Mouse (Mus musculus) lung, adult 18-20 months (tissue): ENCODE data around the gene 1110065P20Rik.
A peak's percentile ranks its signal among the peaks of the same experiment; 100 is the strongest.

Experiments used
- DNase-seq, 2 experiments: peaks; one replicate each; pipeline ENCODE4 v3.0.0; 2022; ENCODE audit warnings: mixed read lengths in 2 of 2

1110065P20Rik gene

GRCm38 (mm10) chr4:124838035-124838700 is 12.8 kb downstream of the 1110065P20Rik start:
- DNase-seq, result no peak

DNA sequence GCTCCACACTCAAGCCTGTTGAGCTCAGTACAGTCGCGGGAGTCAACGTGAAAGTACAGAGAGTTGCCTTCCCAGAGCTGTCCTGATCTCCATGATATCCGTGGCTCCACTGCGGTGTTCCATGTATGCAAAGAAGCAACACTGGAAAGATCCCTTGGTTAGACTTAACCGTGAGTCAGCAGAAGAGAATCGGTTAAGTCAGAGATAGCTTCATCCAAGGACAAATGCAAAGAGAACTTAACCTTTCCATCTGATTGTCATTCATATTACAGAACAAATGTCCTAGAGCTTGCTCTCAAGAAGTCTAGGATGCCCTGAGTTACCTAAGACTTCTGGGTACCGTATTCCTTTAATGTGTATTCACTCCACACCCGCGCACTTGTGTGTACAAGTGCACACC is 18.2 kb downstream of the 1110065P20Rik start:
- no peak for DNase-seq

GRCm38 (mm10) chr4:124829671-124830070 is 21.3 kb downstream of the 1110065P20Rik start:
- DNase-seq, result no peak

DNA sequence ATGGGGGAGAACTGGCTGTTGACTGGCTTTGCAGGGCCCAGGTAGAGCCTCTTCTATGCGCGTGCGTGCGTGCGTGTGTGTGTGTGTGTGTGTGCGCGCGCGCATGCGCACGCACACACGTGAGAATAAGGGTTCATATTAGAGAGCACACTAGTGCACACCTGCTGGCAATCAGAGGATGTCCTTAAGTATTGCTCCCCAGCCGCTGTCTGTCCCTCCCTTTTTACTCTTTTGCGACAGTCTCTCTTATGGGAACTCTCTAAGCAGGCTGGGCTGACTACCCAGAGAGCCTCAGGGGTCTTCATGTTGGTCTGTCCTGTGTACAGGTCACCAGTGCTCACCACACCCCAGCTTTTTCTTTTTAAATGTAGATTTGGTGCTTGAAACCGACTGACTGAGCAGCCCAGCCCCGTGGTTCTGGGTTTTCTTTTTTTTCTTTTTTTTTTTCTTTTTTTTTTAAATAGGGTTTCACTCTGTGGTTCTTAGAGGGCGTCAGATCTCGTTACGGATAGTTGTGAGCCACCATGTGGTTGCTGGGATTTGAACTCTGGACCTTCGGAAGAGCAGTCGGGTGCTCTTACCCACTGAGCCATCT is 25.5 kb downstream of the 1110065P20Rik start:
- no peak for DNase-seq

DNA sequence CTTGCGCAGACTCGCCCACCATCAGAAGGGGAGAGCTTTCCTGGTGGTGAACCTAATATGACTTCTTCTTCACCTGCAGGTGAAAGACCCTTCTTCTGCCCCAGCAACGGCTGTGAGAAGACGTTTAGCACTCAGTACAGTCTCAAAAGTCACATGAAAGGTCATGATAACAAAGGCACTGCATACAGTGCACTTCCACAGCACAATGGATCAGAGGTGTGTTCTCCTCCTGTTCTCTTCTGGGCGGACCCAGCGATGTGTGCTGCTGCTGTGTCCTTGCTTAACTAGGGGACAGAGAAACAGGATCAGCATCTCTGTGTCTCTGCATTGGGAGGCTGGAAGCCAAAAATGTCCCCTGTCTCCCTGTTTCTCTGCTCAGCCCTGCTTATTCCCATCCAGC is 26.0 kb downstream of the 1110065P20Rik start:
- DNase-seq, result no peak

GRCm38 (mm10) chr4:124818832-124819231 is 32.2 kb downstream of the 1110065P20Rik start:
- no peak for DNase-seq

DNA sequence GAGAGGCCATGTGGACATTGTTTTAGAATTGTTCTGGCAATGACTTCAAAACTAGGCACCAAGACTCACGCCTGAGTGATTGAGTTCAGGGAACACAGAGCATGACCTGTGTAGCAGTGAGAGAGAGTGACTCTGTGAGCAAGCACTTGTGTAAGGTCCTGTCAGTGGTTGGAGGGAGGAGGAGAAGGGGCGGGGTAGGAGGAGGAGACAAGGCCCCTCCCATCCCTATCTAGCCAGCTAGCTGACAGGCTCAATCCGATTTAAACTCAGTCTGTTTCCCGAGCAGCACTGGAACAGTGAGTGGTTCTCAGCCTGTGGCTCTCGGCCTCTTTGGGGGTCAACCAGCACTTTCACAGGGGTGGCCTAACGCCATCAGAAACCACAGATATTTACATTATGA is 33.2 kb downstream of the 1110065P20Rik start:
- peak; percentile 52 to 73 for DNase-seq

DNA sequence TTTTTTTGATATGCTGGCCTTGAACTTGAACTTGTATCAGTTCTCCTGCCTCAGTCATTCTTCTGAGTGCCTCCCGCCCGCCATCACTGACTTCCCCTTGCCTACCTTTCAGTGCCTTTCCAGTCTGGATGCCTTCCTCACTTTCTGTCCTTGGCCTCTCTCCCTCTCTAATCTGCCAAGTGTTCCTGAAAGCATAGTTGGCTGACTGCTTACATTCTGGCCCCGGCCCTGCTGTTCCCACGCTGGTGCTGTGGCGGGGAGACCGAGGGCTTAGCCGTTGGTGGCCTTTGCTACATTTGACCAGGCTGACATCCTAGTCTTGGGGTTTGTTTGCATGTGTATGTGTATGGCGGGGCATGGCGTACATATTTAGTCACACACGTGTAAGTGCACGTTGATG is 35.1 kb downstream of the 1110065P20Rik start:
- DNase-seq, result no peak

DNA sequence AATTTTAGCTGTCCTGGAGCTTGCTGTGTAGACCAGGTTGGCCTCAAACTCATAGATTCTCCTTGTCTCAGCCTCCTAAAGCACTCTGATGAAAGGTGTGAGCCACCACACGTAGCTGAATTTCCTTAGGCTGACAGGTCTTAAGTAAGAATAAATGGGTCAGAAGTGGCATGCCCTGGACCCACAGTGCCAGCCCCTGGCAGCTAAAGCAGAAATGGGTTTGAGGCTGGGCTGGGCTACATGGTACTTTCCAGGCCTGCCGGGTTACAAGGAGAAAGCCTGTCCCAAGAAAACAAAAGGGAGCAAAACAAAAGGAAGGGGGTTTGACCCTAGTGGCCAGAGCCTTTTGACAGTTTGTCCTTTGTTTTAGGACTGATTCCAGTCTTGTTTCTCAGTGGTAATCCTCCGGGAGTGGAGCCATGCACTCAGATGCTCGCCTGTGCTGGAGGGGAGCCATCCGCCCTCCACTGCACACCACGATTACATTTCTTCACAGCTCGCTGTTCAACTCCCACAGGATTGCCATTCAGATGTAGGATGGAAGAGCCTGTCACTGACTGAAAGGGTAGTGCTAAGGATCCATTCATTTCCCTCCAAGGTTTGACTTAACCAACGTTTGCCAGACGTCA is 39.5 kb downstream of the 1110065P20Rik start:
- no peak for DNase-seq

- no peak for DNase-seq
These were observed 40.9 kb downstream of the 1110065P20Rik start for GRCm38 (mm10) chr4:124810056-124810455.

- no peak for DNase-seq
These were observed 41.7 kb downstream of the 1110065P20Rik start for GRCm38 (mm10) chr4:124809136-124809883.

DNA sequence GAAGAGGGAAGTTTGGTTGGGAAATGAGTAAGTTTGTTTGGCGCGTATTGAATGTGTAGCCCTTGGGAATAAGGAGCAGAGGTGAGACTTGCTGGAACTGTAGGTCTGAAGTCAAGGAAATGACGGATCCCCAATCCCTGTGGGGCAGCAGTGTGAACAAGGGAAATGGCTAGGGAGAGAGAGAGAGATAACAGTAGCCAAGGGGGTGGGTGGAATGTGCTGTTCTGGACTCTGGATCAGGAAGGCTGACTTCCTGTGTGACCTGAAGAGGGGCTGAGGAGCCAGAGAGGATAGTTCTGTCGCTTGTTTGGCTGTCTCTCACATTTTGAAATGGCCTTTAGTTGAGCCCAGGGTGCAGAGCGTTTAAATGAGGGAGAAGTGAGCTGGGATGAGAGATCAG is 42.5 kb downstream of the 1110065P20Rik start:
- no peak for DNase-seq

GRCm38 (mm10) chr4:124803406-124803805 is 47.6 kb downstream of the 1110065P20Rik start:
- no peak for DNase-seq

- DNase-seq, result peak; percentile 97 to 98
These were observed 48.4 kb downstream of the 1110065P20Rik start for GRCm38 (mm10) chr4:124802309-124803260.

GRCm38 (mm10) chr4:124801552-124802308 is 49.3 kb downstream of the 1110065P20Rik start, which contains the start of gene Mtf1:
Gene Mtf1, plus strand, starts transcription at chr4:124802104.
- DNase-seq, result peak; percentile 81 to 85
